Mouse (Mus musculus): ENCODE results near the gene Abcb7.

GRCm38 (mm10) chrX:104397526-104397925 is 16.1 kb downstream of the Abcb7 start:
- TF ChIP-seq CTCF (IDR thresholded peaks at IDR 0.05; ENCODE audit: low read depth) = no peak
- no peak for TF ChIP-seq EP300 (IDR thresholded peaks at IDR 0.05; ENCODE audit: low read depth)
